ENCODE assay signal across 13 mouse cellular contexts in genomic region chr1:133296376-133296775, GRCm38 (mm10). TPM values are rescaled to one million over a fixed set of nuclear protein-coding genes. Genes with fewer than 3 reads are reported as not detected.
DNase-seq lines count a peak whose midpoint lies in the region; ATAC-seq and TF ChIP-seq lines count a peak whose summit lies in the region.
"Had no signal": no experiment of that assay in that cellular context is flagged by ENCODE, and none has a peak within 500 bp of the region (broad histone marks: within the 10 kb centered on the region; RNA-seq: fewer than 3 reads in every experiment).

No protein-coding gene starts in this region.

- H3K9me3 ChIP-seq in forebrain, postnatal 0 days (ENCODE audit: low read length): no peaks in the 10 kb centered on the region
- H3K9me3 ChIP-seq in forebrain, embryonic 11.5 days (ENCODE audit: control insufficient read depth, low read length): no peaks in the 10 kb centered on the region
- H3K9me3 ChIP-seq in hindbrain, embryonic 16.5 days (ENCODE audit: control insufficient read depth, low read length): no peaks in the 10 kb centered on the region
- no peaks in the 10 kb centered on the region for H3K9me3 ChIP-seq in limb, embryonic 10.5 days (replicated peaks)
- H3K9me3 ChIP-seq: neural tube, embryonic 12.5 days; stomach, embryonic 15.5 days had no signal

- peaks cover 26% of the 10 kb centered on the region for H3K36me3 ChIP-seq in forebrain, postnatal 0 days (ENCODE audit: insufficient read depth)
- H3K36me3 ChIP-seq in forebrain, embryonic 11.5 days (ENCODE audit: control insufficient read depth, insufficient read depth, low read length): no peaks in the 10 kb centered on the region; the same call in 1 of the 2 replicates
- peaks cover 5% of the 10 kb centered on the region; the same call in 1 of the 2 replicates for H3K36me3 ChIP-seq in hindbrain, embryonic 16.5 days (ENCODE audit: control insufficient read depth, insufficient read depth, low read length)
- no peaks in the 10 kb centered on the region for H3K36me3 ChIP-seq in limb, embryonic 10.5 days

- TF ChIP-seq CTCF in forebrain, postnatal 0 days (IDR thresholded peaks at IDR 0.05; ENCODE audit: low read depth): no peak

- H3K9ac ChIP-seq in forebrain, postnatal 0 days: no peak overlapping the region
- no peak overlapping the region for H3K9ac ChIP-seq in forebrain, embryonic 11.5 days (ENCODE audit: low read length)
- no peak overlapping the region for H3K9ac ChIP-seq in hindbrain, embryonic 16.5 days (ENCODE audit: low read depth, low read length)
- H3K9ac ChIP-seq: neural tube, embryonic 12.5 days; stomach, embryonic 15.5 days had no signal

- no peak overlapping the region for H3K4me3 ChIP-seq in forebrain, postnatal 0 days (ENCODE audit: low read depth, low read length)
- no peak overlapping the region for H3K4me3 ChIP-seq in forebrain, embryonic 11.5 days (ENCODE audit: low read depth, low read length)
- no peak overlapping the region for H3K4me3 ChIP-seq in hindbrain, embryonic 16.5 days (ENCODE audit: low read length)
- no peak overlapping the region for H3K4me3 ChIP-seq in limb, embryonic 10.5 days
- H3K4me3 ChIP-seq: erythroblast, embryonic 14.5 days; neural tube, embryonic 12.5 days; stomach, embryonic 15.5 days had no signal

- peak; percentile 20 for DNase-seq in forebrain, postnatal 0 days
- no peak for DNase-seq in forebrain, embryonic 11.5 days (ENCODE audit: low spot score)
- peak; percentile 54 to 68 for DNase-seq in cerebellum, adult 18-20 months
- peak; percentile 66 to 80 for DNase-seq in heart, adult 9 months (ENCODE audit: low spot score in 2 of 2)
- DNase-seq in lung, postnatal 36 days: peak; percentile 66
- DNase-seq in frontal cortex, postnatal 10 days (ENCODE audit: low spot score in 2 of 2): no peak
- no peak for DNase-seq in limb, embryonic 10.5 days (ENCODE audit: low spot score)

- peak; percentile 23; the same call in 1 of the 2 replicates for ATAC-seq in forebrain, postnatal 0 days
- no peak for ATAC-seq in forebrain, embryonic 11.5 days (replicated peaks; ENCODE audit: low FRiP score)
- no peak for ATAC-seq in hindbrain, embryonic 16.5 days

- no peaks in the 10 kb centered on the region for H3K27me3 ChIP-seq in forebrain, postnatal 0 days (ENCODE audit: insufficient read depth, low read length)
- H3K27me3 ChIP-seq in forebrain, embryonic 11.5 days (ENCODE audit: control insufficient read depth, insufficient read depth, low read length): no peaks in the 10 kb centered on the region
- H3K27me3 ChIP-seq in hindbrain, embryonic 16.5 days (replicated peaks; ENCODE audit: control insufficient read depth, insufficient read depth, low read length): no peaks in the 10 kb centered on the region
- peaks cover 62% of the 10 kb centered on the region for H3K27me3 ChIP-seq in limb, embryonic 10.5 days (ENCODE audit: low read depth, poor library complexity, severe bottlenecking)
- H3K27me3 ChIP-seq: stomach, embryonic 15.5 days had no signal

- H3K27ac ChIP-seq in forebrain, postnatal 0 days (ENCODE audit: low read depth, low read length): no peak overlapping the region
- no peak overlapping the region for H3K27ac ChIP-seq in forebrain, embryonic 11.5 days (ENCODE audit: low read depth, low read length)
- no peak overlapping the region for H3K27ac ChIP-seq in hindbrain, embryonic 16.5 days (ENCODE audit: low read depth, low read length)
- H3K27ac ChIP-seq in limb, embryonic 10.5 days: no peak overlapping the region
- H3K27ac ChIP-seq: neural tube, embryonic 12.5 days; stomach, embryonic 15.5 days had no signal

- H3K4me1 ChIP-seq in forebrain, postnatal 0 days (ENCODE audit: insufficient read depth): no peaks in the 10 kb centered on the region
- 0 out of 2 replicates have a peak, but pooled peaks cover 2% of the 10 kb centered on the region for H3K4me1 ChIP-seq in forebrain, embryonic 11.5 days (replicated peaks; ENCODE audit: control insufficient read depth, insufficient read depth, low read length)
- no peaks in the 10 kb centered on the region for H3K4me1 ChIP-seq in hindbrain, embryonic 16.5 days (ENCODE audit: control insufficient read depth, insufficient read depth, low read depth, low read length)
- peaks cover 28% of the 10 kb centered on the region for H3K4me1 ChIP-seq in limb, embryonic 10.5 days
- H3K4me1 ChIP-seq: stomach, embryonic 15.5 days had no signal

- no peak overlapping the region for H3K4me2 ChIP-seq in forebrain, postnatal 0 days (ENCODE audit: low read depth)
- H3K4me2 ChIP-seq in forebrain, embryonic 11.5 days (ENCODE audit: low read depth, low read length, severe bottlenecking): no peak overlapping the region
- no peak overlapping the region for H3K4me2 ChIP-seq in hindbrain, embryonic 16.5 days (ENCODE audit: low read length)
- H3K4me2 ChIP-seq: liver, embryonic 11.5 days; neural tube, embryonic 12.5 days; stomach, embryonic 15.5 days had no signal

- 74% methylated on average over 9 of the region's 9 CpGs for WGBS in forebrain, postnatal 0 days
- 95% methylated on average over 9 of the region's 9 CpGs for WGBS in forebrain, embryonic 11.5 days
- WGBS in hindbrain, embryonic 16.5 days: 72% methylated on average over 9 of the region's 9 CpGs
- 91% methylated on average over 9 of the region's 9 CpGs for WGBS in limb, embryonic 10.5 days

RNA-seq across cellular contexts. Expression of gene Golt1a, which starts 13.2 kb away (rescaled TPM):
- total RNA-seq in forebrain, postnatal 0 days (2014; rRNA removed): 0.15 and 0.29 TPM in 2 replicates
- 0.19 TPM in 1 of 2 replicates, not detected in the other for polyA plus RNA-seq in forebrain, postnatal 0 days (2015; fragmentation: Nextera tagmentation; extraction: Ambion mirVana)
- polyA plus RNA-seq in forebrain, embryonic 11.5 days (2014; fragmentation: Nextera tagmentation; extraction: Ambion mirVana): not detected in 2 replicates
- polyA plus RNA-seq in hindbrain, embryonic 16.5 days (2015; fragmentation: Nextera tagmentation; extraction: Ambion mirVana): not detected in 2 replicates
- polyA plus RNA-seq in limb, embryonic 10.5 days (2016; fragmentation: Nextera tagmentation; extraction: Ambion mirVana): not detected in 2 replicates
- polyA plus RNA-seq: erythroblast, embryonic 14.5 days; neural tube, embryonic 12.5 days had no signal

RNA-seq across cellular contexts. Expression of gene Kiss1, which starts 25.3 kb away (rescaled TPM):
- not detected in 2 replicates for total RNA-seq in forebrain, postnatal 0 days (2014; rRNA removed)
- polyA plus RNA-seq in forebrain, postnatal 0 days (2015; fragmentation: Nextera tagmentation; extraction: Ambion mirVana): not detected in 2 replicates
- polyA plus RNA-seq in forebrain, embryonic 11.5 days (2014; fragmentation: Nextera tagmentation; extraction: Ambion mirVana): 0.43 TPM in 1 of 2 replicates, not detected in the other
- polyA plus RNA-seq in hindbrain, embryonic 16.5 days (2015; fragmentation: Nextera tagmentation; extraction: Ambion mirVana): not detected in 2 replicates
- polyA plus RNA-seq in limb, embryonic 10.5 days (2016; fragmentation: Nextera tagmentation; extraction: Ambion mirVana): not detected in 2 replicates
- polyA plus RNA-seq: erythroblast, embryonic 14.5 days; large intestine, adult 2 months; liver, embryonic 11.5 days; neural tube, embryonic 12.5 days; stomach, embryonic 15.5 days had no signal

RNA-seq across cellular contexts. Expression of gene Ren1, which starts 53.9 kb away (rescaled TPM):
- 0.14 and 0.15 TPM in 2 replicates for total RNA-seq in forebrain, postnatal 0 days (2014; rRNA removed)
- polyA plus RNA-seq in forebrain, postnatal 0 days (2015; fragmentation: Nextera tagmentation; extraction: Ambion mirVana): 0.12 and 0.88 TPM in 2 replicates
- polyA plus RNA-seq in forebrain, embryonic 11.5 days (2014; fragmentation: Nextera tagmentation; extraction: Ambion mirVana): not detected in 2 replicates
- 6.6 and 7.8 TPM in 2 replicates for polyA plus RNA-seq in hindbrain, embryonic 16.5 days (2015; fragmentation: Nextera tagmentation; extraction: Ambion mirVana)
- polyA plus RNA-seq in limb, embryonic 10.5 days (2016; fragmentation: Nextera tagmentation; extraction: Ambion mirVana): 0.09 TPM in 1 of 2 replicates, not detected in the other
- polyA plus RNA-seq: erythroblast, embryonic 14.5 days had no signal

Comparison
In these comparisons a context has a peak if more than half of its experiments do, and no peak if none do; other contexts are left out.
1. DNase-seq: peak in forebrain, postnatal 0 days (single experiment), cerebellum, adult 18-20 months (2 of 2), heart, adult 9 months (2 of 2) and lung, postnatal 36 days (single experiment); none in forebrain, embryonic 11.5 days (single experiment), frontal cortex, postnatal 10 days (0 of 2) and limb, embryonic 10.5 days (single experiment).